Mouse (Mus musculus) fibroblast of lung, adult 2 months (primary cell): ENCODE measurements around the gene Tmem246.
"Not testable (repeated sequence)": the region's sequence is repeated elsewhere in the genome, so short reads cannot be mapped to it uniquely, and the experiment has no call there.

ENCODE experiments used
- DNase-seq: peaks from one replicate; pipeline ENCODE4 v3.0.0-alpha.2; 2011; ENCODE audit warnings: low read depth

Gene Tmem246

GRCm38 (mm10) chr4:49597183-49598100 lies at the start of gene Tmem246:
Tmem246 (minus strand) TSS chr4:49597876.
- no peak for DNase-seq

DNA sequence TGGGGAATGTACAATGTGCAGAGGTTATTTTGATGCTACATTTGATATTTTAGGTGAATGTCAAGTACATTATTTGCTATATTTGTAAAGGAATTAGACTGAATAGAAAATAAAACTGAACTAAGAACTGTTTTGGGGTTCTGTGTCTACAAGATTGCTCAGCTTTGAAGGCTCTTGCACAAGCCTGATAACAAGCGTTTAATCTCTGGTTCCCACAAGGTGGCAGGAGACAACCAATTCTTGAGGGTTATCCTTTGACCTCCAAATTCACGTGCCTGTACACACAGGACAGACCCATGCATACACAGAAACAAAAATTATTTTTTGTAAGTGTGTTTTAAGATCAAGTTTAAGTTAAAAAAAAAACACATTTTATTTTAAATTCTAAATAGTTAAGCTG lies 42.2 kb upstream of the Tmem246 start:
- no peak for DNase-seq

- DNase-seq: no peak
Observed at GRCm38 (mm10) chr4:49637821-49638220, 40.1 kb upstream of the Tmem246 start.

GRCm38 (mm10) chr4:49632139-49632481 lies 34.4 kb upstream of the Tmem246 start:
- no peak for DNase-seq

- peak; percentile 88 for DNase-seq
Observed at GRCm38 (mm10) chr4:49631319-49632138, 33.9 kb upstream of the Tmem246 start, which contains the start of gene Rnf20. Rnf20 (plus strand) TSS chr4:49632006.

DNA sequence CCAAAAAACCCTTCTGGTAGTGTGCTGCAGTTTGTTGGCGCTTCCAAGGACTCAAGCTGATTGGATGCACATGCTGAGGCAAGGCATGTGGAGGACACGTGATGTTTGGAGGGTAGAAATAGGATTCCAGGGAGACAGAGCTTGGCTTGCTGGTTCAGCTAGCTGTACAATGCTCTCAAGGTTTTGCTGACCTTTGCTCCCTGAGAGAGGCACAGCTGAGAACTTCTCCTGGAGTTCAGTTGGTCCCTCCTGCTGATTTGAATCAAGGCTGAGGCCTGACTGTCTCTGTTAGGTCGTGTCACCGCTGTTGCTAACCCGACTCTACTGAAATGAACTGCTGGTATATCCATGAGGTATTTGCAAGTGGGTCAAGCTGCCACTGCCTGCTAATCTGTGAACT lies 31.3 kb upstream of the Tmem246 start:
- DNase-seq: no peak

- peak; percentile 41 for DNase-seq
Observed at GRCm38 (mm10) chr4:49626973-49627372, 29.3 kb upstream of the Tmem246 start.

GRCm38 (mm10) chr4:49624969-49625368 lies 27.3 kb upstream of the Tmem246 start:
- not testable (repeated sequence) for DNase-seq

DNA sequence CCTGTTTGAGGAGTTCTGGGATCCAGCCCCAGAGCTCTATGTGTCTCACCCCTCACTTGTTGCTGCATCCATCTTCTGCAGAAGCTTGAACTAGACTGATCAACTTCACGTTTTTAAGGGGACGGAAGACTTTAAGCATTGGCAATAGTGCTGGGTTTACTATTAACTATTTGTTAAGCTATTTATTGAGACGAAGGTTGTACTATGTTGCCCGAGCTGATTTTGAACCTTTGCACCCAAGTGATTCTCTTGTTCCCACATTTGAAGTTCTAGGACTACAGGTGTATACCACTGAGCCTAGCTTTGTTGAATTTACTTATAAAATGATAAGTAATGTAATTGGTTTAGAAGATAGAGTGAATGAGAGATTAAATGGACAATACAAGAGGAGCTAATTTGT lies 26.2 kb upstream of the Tmem246 start:
- DNase-seq: no peak

- no peak for DNase-seq
Observed at GRCm38 (mm10) chr4:49622272-49622671, 24.6 kb upstream of the Tmem246 start.

- not testable (repeated sequence) for DNase-seq
Observed at GRCm38 (mm10) chr4:49619861-49620260, 22.2 kb upstream of the Tmem246 start.

GRCm38 (mm10) chr4:49616924-49617323 lies 19.2 kb upstream of the Tmem246 start:
- DNase-seq: no peak

DNA sequence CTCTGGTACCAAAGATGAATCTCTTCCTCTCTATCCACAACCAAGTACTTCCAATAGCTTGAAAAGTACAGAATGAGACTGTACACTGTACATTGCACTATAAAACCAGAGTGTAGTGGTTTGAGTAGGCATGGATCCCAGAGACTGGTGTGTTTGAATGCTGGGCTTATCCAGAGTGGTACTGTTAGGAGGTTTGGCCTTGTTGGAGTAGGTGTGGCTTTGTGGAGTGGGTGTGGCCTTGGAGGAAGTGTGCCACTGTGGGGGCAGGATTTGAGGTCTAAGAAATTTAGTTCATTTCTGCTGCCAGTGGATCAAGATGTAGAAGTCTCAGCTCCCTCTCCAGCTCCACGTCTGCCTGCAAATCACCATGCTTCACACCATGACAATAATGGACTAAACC lies 7.8 kb upstream of the Tmem246 start:
- no peak for DNase-seq

DNA sequence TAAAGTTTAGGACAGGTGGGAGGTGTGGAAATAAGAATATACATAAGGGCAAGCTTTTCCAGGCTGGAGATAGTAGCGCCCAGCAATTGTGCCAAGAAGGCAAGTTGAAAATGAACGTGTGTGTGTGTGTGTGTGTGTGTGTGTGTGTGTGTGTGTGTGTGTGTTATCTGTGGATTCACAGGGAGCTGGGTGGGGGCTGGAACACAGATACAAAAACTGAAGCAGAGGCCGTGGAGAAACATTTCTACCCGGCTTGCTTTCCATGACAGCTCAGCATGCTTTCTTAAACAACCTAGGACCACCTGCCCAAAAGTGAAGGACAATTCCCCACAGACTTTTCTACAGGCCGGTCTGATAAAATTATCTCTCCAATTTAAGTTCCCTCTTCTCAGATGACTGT lies 6.9 kb upstream of the Tmem246 start:
- no peak for DNase-seq

DNA sequence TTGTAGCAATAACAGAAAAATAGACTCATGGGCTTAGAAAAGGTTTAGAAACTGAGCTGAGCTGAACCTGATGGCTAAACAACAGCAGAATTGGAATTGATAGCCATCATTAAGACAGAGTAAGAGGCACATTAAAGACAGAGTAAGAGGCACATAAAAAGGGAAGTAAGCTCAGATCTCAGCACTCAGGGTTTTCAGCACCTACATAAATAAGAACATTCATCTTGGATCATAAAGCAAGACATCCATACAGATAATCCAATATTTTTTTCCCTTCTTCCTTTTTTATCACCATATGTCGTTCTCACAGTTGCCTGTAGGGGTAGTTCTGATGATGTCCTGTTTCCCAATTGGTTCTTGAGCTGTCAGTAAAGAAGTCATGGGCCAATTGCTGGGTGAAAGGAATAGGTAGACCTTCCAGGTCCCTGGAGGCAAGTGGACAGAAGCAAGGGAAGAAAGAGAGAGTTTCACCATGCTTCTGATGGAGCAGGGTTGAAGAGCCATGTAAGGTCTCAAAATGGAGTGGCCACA lies 6.4 kb upstream of the Tmem246 start:
- DNase-seq: no peak

- DNase-seq: no peak
Observed at GRCm38 (mm10) chr4:49603161-49603560, 5.5 kb upstream of the Tmem246 start.

DNA sequence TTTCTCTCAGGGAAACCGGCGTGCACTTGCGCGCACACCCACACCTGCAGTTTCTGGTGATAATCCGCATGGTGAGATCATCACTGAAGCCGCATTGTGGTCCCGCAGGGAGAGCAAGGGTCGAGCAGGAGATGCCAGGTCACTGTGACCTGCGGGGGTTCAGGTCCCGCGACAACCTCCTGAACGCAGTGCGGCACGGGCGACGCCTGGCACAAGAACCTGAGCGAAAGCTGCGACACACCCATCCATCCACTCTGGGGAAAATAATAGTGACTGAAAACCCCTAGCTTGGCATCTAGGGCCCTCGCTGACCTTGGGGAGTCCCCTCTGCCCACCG lies 862 bp downstream of the Tmem246 start:
- DNase-seq: no peak

DNA sequence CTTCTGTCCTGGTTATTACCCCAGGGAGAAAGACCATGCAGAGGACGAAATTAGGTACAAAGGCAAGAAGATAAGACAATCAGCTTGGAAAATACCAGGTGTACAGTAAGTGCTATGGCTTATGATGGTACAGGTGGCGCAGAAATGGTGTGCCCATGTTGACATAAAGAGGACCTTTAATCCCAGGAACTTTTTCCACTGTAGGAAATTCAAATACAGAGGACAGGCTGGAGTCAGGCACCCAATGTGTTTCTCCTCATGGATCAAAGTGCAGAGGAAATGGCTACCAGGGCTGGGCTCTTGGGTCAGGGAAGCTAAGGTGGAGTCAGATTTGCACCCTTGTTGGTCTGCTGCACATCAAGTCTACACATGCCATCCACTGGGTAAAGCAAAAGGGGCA lies 7.5 kb downstream of the Tmem246 start:
- DNase-seq: no peak

GRCm38 (mm10) chr4:49586811-49587210 lies 10.9 kb downstream of the Tmem246 start:
- no peak for DNase-seq

GRCm38 (mm10) chr4:49585524-49586101 lies 12.1 kb downstream of the Tmem246 start:
- DNase-seq: peak; percentile 82

- DNase-seq: peak; percentile 49
Observed at GRCm38 (mm10) chr4:49583965-49584831, 13.5 kb downstream of the Tmem246 start.

DNA sequence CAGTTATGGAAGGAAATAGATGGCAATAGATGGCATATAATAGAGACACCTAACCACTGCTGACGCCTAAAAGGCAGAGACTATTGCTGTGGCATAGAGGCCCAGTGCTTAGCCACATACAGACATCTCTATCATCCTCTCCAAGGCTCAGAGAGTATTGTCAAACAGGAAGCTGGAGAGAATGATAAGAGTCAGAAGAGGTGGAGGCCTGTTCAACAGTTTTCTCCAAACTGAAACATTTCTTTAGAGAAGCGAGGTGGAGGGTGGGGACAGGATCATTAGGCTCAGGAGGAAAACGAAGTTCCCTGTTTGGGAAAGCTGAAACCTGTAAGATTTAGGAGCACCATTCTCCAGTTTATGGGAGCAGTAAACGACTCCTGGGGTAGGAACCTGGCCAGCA lies 16.4 kb downstream of the Tmem246 start:
- DNase-seq: no peak
